Mouse (Mus musculus) heart, adult 2 months (tissue): Measurements from ENCODE around the gene Cspg5.

Source experiments
- CTCF ChIP-seq: fragments of 200-600 bp; IDR thresholded peaks from 2 replicates; pipeline ENCODE4 v1.8.1; 2022; ENCODE audit warnings: antibody characterized with exemption, mild to moderate bottlenecking, moderate library complexity
- EP300 ChIP-seq: fragments of 200-500 bp; IDR thresholded peaks from 2 replicates; pipeline ENCODE4 v1.6.1; 2011; ENCODE audit warnings: low read depth, low read length, control low read depth; ENCODE audit not compliant: insufficient read depth

GRCm38 (mm10) chr9:110229566-110230248 is 13.9 kb upstream of the Cspg5 start:
- TF ChIP-seq CTCF, result no peak
- TF ChIP-seq EP300, result no peak
